Mouse (Mus musculus): Measurements from ENCODE around the gene Cgnl1.

DNA sequence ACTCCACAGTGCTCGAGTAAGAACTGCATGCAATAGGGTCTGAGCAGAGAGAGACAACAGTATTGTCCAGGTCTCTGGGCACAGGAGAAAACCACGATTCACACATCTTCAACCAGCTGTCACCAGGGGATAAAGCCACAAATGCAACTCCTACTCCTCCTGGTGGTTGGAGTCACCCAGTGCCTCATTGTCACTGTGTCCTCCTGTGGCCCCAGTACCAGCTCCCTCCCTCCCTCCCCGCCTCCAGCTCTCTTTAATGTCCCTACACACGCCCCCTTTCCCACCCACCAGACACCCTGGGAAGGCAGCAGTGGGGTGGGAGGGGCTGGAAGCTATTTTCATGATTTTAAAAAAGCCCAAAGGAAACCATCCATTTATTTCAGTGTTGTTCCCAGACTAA is 41.0 kb upstream of the Cgnl1 start:
- TF ChIP-seq CTCF (IDR thresholded peaks at IDR 0.05; ENCODE audit: low read depth) (0 out of 2 replicates have a peak, but pooled peaks have one; percentile 37), EP300 (IDR thresholded peaks at IDR 0.05; ENCODE audit: low read depth) (no peak)

Data from liver, postnatal 0 days (tissue).